Mouse (Mus musculus): ENCODE results near the gene Lrrn4. TPM values are rescaled to one million over a fixed set of nuclear protein-coding genes. Genes with fewer than 3 reads are reported as not detected.

Lrrn4 gene
- total RNA-seq (2021) = 3.0 and 3.3 TPM in 2 replicates
- long read RNA-seq, experiment 1, partial matches to known transcripts = 1 of 1 reads
- long read RNA-seq, experiment 1, other reads (novel, unspliced or antisense) = 0 of 1 reads
- long read RNA-seq, experiment 2, partial matches to known transcripts = 0 of 1 reads
- long read RNA-seq, experiment 2, other reads (novel, unspliced or antisense) = 1 of 1 reads

DNA sequence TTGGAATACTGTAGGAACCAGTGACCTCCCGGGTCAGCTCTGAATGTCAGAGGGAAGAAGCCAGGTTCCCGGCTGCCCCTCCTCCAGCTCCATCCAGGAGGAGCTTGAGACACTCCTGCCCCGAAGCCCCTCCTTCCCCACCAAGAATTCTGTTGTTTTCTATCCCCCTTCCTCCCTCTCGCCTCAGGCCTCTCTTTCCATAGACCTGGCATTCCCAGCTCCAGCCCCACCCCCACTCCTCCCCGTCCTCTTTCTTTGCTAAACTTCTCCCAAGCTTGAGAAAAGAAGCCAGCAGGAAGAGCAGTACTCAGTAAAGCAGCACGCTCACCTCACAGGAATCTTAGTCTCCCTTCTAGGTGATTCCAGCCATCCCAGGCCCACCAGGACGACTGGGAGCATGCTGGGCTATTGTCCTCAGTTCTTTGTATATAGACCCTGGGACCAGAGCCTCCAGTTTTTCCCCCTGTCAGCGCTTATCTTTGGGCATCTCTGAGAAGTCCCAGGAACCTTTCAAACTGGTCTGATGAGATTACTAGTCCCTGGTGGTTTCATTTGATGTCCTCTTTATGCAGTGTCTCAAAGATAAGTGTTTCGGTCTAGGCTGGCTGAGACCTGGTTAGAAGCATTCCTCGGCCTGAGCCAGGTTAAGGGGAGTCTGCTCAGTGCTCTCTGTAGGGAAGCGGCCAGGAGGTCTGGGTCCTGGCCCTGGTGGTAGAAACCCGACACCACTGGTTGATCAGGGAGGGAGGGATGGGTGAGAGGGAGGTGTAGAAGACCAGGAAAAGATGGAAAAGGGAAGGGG, at the start of gene Lrrn4:
Lrrn4 (minus strand) TSS at position 48 of the 802 bp plus-strand sequence.
- no peak for DNase-seq

DNA sequence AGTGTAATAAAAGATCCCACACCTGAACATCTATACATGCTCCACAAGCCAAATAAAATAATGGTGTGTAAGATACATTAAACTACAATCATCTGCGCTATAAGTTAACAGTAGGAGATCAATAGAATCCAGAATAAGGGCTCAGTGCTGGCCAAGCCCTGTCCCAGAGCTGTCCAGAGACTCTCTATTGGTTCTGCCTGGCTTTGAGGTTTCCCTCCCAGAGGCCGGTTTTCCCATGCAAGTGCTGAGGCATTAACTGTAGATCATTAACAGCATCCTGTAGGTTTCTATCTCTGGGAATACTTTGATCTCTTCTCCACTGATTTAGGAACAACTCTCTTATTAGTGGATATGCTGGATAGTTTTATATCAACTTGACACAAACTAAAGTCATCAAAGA, 48.3 kb upstream of the Lrrn4 start:
- DNase-seq = no peak

- no peak for DNase-seq
Measured at GRCm38 (mm10) chr2:132927871-132928270, 47.2 kb upstream of the Lrrn4 start.

DNA sequence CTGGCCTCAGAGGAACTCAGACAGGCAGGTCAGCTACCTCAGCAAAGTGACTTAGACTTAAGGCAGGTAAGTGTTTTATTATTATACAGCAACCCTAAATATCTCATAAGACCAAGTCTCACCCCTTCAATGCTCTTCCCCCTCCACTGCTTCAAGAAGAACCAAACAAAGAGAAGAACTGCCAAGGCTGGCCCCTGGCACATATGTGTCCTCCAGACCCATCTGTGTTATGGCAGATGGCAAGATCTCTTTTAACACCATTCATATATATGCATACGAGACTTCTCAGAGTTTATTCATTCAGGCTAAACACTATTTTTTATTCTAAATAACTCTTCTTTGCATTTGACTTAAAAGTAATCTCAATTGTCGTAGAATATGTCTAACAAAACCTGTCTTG, 46.6 kb upstream of the Lrrn4 start:
- DNase-seq = no peak

DNA sequence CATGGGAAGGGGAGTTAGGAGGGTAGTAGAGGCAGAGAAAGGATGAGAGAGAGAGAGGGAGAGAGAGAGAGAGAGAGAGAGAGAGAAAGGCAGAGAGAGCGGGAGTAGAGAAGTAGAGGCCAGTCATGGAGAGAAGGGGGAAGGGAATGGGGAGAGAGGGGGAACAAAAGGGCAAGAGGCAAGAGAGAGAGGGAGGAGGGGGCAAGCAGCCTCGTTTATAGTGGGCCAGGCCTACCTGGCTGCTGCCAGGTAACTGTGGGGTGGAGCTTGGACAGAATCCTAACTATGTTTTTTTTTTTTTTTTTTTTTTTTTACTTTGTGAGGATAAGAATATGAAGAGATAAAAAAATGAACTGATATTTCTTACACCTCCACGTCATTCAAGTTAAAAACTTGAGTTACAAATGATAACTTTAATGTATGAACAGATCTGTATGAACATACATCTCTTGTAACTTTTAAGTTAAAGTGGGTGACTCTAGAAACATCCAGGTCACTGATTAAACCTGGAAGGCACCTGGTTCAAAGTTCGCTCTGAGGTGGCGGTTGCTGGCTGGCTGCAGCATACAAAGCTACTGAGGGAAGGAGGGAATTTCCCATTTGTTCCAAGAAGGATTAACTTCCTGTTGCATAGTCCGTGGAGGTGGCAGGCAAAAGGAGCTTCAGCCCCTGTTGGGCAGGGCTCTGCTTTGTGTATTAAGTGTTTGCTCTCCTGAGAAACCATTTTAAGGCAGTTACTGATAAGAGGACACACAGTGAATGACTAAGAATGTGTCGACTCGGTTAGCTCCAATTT, 42.8 kb upstream of the Lrrn4 start:
- no peak for DNase-seq

DNA sequence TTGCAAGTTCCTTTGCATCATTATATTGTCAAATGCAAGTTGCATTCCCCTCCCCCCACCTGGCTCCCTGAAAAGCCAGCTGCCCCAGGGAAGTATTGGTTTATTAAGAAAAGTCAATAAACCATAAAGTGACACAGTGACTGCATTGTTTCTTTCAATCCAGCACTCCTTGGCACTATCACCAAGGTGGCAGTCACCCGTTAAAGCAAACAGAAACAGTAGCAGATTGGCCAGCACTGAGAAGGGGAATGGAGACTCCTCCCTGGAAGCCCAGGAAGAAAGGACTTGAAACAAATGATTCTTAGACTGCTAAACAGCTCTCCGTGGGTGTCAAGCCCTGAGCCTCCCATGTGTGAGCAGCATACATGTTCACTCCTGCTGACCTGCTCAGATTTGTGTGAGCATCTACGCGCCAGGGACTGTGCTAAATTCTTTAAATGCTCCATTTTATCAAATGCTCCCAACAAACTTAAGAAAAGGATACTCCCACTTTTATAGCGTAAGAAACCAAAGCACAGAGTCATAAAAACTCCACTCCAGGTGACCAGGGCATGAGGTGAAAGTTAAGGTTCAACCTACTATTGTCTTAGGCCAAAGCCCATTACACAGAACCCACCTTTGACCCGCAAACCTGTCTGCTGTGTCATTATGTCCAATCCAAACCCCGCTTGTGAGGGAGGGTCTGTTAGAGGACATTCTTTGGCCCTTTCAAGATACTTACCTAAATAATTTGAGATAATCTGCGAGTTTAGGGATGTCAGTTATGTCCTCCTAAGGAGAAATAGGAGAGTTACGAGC, 41.6 kb upstream of the Lrrn4 start:
- DNase-seq = no peak

DNA sequence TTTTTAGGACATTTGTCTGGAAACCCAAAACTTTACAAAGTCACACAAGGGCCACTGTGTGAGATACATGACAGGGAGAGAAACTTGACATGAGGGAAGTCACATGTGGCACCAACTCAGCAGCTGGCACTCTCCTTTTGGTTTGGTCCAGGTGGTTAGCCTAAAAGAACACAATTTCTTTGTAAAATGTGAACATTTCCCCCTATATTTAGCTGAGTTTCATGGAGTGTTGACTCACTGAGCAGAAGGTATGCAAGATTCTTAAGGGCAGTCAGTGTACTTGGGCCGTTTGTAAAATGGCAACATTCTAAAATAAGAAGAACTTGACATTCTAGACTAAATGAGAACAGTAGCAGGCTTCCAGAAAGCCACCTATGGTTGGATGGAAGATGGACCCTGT, 34.1 kb upstream of the Lrrn4 start:
- DNase-seq = no peak

- DNase-seq = peak; percentile 71
Measured at GRCm38 (mm10) chr2:132906763-132907162, 26.1 kb upstream of the Lrrn4 start.

GRCm38 (mm10) chr2:132904961-132905360, 24.3 kb upstream of the Lrrn4 start:
- peak; percentile 54 for DNase-seq

DNA sequence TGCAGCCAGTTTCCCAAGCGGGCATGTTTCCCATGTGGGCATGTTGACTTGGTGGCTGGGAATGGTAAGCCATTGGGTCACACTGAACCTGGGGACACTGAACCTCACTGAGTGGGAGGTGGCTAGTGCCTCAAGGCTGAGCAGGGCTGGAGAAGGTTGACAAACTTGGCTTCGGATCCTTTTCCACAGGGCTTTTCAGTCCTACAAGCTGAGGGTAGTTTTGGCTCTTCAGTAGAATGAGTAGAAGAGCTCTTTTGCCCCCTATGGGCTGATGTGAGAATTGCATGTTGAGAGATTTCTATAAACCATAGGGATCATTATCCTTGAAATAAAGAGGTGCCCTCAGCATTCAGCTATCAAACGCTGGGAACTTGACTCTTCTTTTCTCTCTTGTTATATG, 22.8 kb upstream of the Lrrn4 start:
- DNase-seq = peak; percentile 79

- DNase-seq = no peak
Measured at GRCm38 (mm10) chr2:132902056-132902455, 21.4 kb upstream of the Lrrn4 start.

DNA sequence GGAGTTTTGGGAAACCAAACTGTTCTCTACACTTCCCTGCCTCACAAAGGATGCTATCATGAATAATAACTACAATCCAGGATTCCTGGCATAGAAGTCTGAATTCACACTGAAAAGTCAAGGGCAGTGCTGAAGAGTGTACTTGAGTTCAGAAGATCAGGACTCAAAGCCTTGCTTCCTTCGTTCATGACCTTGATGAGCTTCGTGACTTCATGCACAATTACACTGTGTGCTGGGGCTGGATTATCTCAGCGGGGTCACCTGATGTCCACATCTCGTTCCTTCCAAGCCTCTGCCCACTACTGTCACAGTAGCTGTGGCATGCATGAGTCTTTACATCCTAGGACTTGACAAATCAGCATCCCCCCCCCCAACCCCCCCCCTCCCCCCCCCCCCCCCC, 20.9 kb upstream of the Lrrn4 start:
- peak; percentile 30 for DNase-seq

DNA sequence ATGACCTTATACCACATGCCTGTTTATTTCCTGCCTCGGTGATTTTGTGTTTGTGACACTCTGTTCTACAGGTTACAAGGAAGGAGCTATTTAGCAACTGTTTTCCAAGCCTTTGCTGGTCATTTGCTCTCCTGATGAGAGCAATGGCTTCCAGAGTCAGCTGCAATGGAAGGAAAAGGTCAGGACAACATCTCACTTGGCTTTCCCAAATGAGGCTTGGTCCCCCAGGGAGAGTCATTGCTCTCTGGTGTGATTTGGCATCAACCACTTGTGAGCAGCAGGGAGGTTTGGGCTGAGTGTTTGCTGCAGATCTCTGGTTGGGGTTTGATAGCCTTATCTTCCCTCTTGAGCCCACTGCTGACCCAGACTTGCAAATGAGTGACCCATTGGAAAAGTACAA, 19.9 kb upstream of the Lrrn4 start:
- peak; percentile 53 for DNase-seq

DNA sequence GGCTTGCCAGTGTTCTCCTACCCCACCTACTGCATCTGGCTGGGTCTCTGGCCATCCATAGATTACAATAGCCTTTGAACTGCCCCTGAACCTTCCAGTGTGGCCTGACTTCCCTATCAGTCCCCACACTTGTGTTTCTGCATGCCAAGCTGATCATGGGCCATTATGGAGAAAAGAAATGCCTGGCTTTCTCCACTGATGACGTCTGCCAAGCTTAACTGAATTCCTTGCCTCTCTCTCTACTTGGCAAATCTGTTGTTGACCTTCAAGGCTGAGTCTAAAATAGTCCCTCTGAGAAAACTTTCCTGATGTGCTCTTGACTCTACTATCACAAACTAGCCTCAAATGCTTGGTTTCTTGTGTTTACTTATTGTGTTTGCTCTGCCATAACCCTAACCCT, 17.5 kb upstream of the Lrrn4 start:
- DNase-seq = no peak

GRCm38 (mm10) chr2:132893826-132894225, 13.1 kb upstream of the Lrrn4 start:
- no peak for DNase-seq

GRCm38 (mm10) chr2:132885312-132885711, 4.6 kb upstream of the Lrrn4 start:
- no peak for DNase-seq

- DNase-seq = peak; percentile 73
Measured at GRCm38 (mm10) chr2:132884303-132884967, 3.7 kb upstream of the Lrrn4 start.

DNA sequence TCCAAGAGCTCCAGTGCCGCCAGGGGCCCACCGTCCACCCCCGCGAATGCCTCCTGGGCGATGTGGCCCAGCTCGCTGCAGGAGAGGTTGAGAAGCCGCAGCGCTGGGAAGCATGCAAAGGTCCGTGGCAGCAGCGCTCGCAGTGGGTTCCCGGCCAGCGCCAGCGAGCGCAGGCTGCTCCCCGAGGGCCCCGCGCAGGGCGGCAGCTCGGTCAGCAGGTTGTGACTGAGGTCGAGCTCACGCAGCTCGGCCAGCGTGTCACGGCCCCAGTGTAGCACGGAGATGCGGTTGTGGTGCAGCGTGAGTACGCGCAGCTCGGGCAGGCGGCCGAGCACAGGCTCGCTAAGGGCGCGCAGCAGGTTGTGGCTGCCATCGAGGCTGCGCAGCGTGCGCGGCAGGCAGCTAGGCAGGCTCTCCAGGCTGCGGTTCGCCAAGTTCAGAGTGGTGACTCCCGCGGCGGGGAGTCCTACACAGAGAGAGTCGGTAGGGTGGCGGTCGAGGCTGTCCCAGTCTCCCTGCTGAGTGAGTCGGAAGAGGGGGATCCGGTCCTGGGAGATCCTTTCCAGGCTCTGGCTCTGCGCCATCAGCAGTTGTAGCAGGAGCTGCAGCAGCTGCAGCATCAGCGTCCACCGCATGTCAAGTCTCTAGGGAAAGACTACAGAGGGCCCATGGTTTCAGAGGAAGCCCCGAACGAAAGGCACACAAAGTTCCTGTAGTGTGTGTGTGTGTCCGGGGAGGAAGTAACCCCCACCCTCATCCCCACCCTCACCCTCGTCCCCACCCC, 1.2 kb downstream of the Lrrn4 start:
- peak; percentile 51 for DNase-seq

DNA sequence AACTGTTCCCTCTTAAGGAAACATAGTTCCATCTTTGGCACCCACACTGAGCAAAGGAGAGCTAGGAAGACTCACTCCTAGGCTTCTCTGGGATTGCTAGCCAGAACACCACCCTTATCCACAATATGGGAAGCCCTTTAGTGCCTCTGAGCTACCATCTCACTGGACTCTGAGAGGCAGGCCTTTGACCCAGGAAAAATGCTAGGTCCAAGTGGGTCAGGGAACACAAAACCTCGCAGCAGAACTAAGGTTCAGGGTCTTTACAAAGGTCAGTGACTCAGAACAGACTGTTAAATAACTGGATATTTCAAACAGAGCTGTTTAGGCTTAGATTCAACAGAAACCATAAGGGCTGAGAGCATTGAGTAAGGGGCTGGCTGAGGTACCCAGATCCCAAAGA, 3.7 kb downstream of the Lrrn4 start:
- no peak for DNase-seq

GRCm38 (mm10) chr2:132873657-132874326, 6.9 kb downstream of the Lrrn4 start:
- DNase-seq = no peak
